Mouse (Mus musculus): ENCODE measurements around the gene Pex26.

Gene Pex26

DNA sequence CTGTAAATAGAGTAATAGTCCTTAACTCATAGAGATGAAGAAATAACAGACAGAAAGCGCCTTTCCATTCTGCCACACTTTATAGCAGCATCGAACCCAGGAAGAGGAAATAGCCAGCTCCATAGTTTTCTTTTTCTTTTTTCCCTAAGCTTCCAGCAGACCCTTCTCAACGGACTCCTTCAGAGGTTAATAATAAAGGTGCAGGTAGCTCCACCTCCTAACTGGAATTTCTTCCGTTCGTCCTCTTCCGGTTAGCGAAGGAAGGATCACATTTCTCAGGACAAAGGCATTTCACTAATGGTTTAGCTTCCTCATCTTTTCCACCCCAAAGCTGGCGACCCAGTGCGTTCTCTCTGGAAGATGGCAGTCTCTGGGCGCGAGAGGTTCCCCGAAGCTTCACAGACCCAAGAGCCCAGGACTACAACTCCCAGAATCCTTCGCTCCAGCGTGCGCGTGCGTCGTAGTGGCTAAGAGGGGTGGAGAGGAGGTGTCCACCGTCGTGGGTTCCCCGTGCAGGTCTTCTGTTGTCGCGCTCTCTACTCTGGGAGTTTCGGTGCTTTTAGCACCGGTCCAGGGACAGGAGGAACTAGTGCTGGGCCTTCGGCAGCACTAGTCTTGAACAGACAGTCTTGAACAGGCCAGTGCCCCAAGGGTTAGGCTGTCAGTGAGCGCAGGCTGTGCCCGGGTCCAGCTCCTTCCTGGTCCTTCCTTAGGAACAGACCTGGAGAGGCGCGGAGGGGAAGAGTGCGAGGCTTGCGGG lies at the start of gene Pex26:
Gene Pex26, plus strand, starts transcription at position 254 of the 760 bp plus-strand sequence.
- DNase-seq (ENCODE audit: low spot score) = peak; percentile 89

DNA sequence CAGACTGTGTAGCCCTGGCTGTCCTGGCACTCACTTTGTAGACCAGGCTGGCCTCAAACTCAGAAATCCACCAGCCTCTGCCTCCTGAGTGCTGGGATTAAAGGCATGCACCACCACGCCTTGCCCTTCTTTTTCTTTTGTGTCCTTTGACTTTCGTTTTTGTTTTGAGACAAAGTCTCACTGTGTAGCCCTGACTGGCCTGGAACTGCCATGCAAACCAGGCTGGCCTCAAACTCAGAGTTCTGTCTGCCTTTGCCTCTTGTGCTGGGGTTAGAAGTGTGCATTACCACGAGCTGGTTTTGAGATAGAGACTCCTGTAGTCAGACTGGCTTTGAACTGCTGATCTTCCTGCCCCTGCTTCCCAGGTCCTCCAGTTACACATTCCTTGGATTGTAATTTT lies 49.2 kb upstream of the Pex26 start:
- no peak for DNase-seq (ENCODE audit: low spot score)

DNA sequence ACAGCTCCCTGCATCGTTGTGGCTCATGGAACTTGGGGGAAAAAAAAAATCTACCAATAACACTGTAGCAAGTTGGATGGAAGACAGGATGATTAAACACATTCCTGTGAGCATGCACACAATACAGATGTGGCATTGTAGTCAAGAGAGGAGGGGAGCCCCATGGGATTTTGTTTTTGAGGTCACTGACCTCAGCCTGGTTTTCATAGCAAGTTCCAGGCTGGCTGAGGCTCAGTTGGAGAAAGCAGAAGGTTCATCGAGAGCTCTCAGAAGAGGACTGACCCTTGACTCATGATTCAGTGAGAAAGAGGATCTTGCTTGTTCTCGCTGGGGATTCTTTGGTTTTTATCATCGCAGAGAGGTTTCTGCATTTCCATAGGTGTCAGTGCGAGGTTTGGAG lies 48.6 kb upstream of the Pex26 start:
- DNase-seq (ENCODE audit: low spot score) = no peak

DNA sequence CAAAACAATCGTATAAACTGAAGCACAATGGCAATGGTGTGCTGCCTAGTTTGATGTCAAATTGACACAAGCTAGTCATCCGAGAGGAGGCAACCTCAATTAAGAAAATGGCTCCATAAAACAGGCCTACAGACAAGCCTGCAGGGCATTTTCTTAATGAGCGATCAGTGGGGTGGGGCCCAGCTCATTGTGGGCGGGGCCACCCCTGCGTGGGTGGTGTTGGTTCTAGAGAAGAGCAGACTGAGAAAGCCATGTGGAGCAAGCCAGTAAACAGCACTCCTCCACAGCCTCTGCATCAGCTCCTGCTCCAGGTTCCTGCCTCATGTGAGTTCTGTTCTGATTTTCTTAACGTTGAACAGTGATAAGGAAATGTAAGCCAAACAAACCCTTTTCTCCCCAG lies 46.2 kb upstream of the Pex26 start:
- no peak for DNase-seq (ENCODE audit: low spot score)

DNA sequence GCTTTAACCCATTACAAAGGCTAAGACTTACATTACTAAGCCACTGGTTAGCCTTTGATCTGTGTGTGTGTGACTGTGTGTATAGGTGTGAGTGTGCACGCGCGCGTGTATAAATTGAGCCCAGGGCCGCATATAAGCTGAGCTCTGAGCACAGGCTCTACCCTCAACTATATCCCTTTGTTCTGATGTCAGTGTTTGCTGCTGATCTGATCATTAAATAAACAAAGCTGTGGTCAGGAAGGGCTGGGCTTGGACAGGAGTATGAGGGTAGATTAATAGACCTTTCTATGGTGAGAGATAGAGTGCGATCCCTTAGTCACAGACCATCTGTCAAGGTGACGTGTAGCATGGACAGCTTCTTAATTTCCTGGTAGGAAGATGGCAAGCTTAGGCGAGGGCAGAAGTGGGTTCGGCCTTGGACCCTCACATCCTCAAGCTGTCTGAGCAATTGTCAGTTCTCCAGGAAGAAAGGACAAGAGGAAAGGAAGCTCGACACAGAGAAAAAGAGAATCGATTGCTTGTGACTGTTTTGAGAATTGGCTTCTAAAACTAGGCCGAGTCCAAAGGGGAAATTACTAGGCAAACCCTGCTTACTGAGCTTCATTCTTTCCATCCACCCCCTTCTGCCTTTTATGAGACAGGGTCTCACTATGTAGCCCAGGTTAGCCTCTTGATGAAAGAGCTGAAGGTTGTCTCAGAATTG lies 45.0 kb upstream of the Pex26 start:
- DNase-seq (ENCODE audit: low spot score) = no peak

DNA sequence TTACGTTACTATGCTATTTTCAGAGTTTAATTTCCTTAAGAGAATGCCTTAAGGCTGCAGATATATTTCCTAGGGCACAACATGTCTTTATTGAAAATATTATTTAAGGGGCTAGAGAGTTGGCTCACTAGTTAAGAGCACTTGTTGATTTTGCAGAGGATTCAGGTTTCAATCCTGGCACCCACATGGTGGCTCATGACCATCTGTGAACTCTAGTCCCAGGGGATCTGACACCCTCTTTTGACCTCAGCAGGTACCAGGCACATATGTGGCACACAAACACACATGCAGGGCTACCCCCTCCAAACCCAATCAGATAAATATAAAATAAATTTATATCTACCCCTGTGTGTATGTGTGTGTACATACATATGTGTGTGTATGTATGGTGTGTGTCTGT lies 44.2 kb upstream of the Pex26 start:
- no peak for DNase-seq (ENCODE audit: low spot score)

DNA sequence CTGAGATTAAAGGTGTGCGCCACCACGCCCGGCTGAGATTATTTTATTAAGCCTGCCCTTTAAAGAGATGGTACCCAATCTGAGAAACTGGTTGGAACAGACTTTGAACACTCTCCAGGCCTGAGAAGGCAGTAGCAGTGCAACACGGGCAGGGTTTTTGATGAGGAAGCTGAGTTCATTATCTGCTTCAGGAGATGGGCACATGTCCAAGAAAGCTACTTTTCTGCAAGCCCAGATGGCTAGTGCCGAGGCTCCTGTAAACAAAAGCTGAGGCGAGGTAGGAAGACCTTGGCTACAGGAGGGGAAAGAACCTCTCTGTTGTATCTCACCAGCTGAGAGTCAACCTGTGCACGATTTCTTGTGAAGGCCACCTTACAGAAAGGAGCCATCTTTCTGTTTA lies 41.2 kb upstream of the Pex26 start:
- DNase-seq (ENCODE audit: low spot score) = no peak

DNA sequence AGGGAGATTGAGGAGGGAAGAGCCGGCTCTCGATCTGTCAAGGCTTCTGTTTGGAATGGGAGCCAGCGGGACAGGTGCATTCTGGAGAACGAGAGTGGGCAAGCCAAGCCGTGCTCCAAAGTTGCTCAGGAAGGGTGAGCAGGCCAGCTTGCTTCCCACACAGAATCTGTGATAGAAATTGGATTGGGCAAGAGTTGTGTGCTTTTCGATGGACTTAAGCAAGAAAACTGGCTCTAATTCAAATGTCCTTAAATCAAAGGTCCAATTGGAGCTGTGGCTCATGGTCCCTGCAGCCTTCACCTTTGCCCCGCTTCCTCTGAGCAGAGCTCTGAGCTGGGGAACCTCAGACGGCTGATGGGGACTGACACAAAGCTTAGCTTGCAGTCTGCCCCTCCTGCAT lies 40.0 kb upstream of the Pex26 start:
- DNase-seq (ENCODE audit: low spot score) = no peak

DNA sequence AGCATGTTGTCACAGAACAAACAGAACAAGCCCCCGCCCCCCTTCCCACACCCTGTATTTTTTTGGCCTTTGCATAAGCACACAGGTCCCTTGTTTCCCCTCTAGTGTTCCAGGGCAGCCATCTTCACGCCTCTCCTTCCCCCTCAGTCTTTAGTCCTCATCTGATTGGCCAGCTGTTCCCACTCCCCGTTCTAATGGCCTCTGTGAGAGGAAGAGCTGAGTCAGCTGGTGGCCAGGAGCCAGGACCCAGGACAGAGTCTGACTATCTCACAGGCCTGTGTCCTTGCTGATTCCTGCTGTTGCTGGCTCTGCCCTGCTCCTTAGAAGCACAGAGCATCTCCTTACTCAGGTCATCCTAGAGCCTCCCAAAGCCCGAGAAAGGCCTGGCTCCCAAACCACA lies 39.4 kb upstream of the Pex26 start:
- peak; percentile 50 for DNase-seq (ENCODE audit: low spot score)

DNA sequence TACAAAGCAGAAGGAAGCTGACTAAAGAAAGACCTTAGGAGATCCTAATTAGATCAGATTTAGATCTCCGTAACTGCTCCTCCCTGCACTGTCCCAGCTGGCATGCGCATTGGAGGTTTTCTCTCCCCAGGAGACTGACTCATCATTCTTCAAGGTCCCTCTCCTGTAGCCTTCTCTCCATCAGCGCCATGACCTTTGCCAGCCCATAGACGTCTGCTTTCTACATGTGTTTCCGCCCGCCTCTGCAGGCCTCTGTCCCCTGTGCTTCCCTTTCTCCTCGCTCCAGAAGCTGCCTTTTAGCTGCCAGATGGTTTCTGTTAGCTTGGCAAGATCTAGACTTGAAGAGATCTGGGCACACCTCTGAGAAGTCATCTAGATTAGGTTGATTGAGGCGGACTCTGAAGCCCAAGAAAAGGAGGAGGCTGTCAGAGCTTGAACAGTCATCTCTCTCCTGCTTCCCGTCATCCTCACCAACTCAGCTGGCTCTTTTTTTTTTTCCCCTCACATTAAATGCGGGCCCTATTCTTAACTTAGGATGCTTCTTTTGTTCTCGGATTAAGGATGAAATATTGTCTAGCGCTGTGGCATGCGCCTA lies 38.4 kb upstream of the Pex26 start:
- no peak for DNase-seq (ENCODE audit: low spot score)

DNA sequence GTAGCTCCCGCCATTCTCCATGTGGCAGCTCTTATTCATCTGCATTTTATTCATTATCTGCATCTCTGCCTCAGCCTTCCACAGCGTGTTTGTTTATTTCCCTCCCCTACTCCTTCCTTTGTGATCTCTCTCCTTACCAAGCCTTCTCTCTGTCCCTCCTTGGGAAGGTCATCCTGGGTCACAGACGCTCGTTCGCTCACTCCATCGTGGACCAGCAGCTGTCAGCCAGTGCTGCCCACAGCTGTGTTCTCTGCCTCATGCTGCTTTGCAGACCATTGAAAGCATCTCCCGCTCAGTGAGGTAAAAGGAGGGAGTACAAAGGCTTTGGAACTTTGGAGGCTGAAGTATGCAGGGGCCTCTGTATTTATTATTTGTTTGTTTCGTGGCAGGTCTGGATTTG lies 37.6 kb upstream of the Pex26 start:
- DNase-seq (ENCODE audit: low spot score) = no peak

DNA sequence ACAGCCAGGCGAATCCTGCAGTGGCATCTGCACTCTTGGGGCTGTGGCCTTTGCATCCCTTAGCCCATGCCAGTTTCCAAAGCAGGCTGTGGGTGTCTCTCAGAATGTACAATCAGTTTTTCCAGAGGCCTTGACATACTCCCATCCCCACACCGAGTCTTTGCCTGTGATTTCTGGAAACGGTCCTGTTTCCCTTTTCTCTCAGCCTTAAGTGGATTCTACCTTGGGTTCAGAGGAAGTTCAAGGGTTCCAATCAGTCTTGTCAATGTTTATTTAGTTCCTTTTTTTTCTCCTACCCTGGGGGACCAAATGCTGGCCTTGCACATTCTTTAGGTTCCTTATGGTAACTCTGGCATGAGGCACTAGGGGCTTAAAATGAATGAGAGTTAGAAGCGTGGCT lies 36.7 kb upstream of the Pex26 start:
- no peak for DNase-seq (ENCODE audit: low spot score)

DNA sequence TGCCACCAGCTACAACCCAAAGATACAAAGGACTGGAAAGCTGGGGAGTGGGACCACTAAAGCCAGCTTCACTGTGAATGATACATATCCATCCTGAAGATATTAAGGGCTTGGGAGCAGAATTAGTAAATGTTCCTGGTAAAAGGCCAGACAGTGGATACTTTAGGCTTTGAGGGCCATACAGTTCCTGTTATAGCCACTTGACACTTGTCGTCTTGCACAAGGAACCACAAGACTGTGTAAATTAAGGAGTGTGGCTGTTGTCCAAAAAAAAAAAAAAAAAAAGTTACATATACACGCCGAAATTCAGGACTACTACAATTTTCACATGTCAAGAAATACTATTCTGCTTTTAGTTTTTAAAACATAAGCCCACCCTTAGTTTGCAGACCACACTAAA lies 35.1 kb upstream of the Pex26 start:
- DNase-seq (ENCODE audit: low spot score) = no peak

DNA sequence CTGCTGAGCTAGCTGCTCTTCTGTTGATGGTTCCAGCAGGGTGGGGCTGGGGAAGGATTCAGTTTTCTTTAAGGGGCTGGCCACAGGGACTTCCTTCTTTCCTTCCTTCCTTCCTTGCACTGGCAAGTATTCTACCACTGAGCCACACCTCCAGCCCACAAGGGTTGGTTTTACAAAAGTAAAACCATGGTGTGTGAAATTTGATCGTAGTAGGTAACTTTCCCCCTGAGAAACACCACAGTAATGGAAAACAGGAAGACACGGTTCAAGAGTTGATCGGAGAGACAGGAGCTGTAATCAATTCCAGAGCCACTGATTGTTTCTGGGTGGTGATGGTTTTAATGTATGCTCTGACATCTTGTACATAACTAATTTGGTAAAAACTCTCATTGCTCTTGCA lies 34.0 kb upstream of the Pex26 start:
- no peak for DNase-seq (ENCODE audit: low spot score)

DNA sequence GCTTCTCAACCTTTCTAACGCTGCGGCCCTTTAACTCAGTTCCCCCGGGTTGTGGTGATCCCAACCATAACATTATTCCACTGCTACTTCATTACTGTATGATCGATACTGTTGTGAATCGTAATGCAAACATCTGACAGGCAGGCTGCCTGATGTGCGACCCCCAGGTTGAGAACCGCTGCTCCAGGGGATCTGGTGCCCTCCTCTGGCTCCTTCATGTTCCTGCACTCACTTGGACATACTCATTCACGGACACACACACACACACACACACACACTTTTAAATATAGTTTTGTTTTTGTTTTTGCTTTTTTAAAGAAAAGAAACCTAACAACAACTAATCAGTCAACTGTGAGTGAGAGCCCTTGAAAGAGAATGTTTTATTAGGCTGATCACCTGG lies 33.3 kb upstream of the Pex26 start:
- no peak for DNase-seq (ENCODE audit: low spot score)

DNA sequence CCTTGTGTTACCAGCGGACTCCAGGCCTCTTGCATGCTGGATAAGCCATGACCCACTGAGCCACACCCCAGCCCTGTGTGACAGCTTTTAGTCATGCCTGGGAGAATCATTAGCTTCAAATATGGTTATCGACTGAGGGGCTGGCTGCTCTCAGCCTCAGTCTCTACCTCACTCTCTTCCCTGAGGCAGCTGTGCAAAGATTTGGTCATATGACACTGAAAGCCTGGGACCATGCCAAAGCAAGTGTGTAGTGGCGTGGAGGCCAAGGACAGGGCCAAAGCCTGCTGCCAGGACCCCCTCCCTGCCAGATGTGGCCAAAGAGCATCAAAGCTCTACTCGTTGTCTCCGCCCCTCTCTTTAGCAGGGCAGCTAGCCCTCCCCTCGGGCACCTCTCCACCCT lies 31.7 kb upstream of the Pex26 start:
- DNase-seq (ENCODE audit: low spot score) = no peak

DNA sequence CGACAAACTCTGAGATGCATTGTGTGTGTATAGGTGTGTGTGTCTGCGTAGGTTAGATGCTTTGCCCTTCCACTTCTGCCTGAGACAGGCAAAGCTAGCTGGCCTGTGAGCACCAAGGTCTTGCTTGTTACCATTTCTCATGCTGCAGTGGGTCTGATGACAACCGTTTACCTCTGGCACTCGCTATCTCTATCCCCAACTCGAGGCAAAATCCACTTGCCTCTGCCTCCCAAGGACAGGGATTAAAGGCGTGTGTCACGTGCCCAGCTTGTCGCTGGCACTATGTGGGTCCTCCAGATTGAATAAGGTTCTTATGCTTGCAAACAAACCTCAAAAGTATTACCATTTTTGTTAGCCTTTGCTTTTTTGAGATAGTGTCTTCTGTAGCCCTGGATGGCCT lies 30.3 kb upstream of the Pex26 start:
- no peak for DNase-seq (ENCODE audit: low spot score)

DNA sequence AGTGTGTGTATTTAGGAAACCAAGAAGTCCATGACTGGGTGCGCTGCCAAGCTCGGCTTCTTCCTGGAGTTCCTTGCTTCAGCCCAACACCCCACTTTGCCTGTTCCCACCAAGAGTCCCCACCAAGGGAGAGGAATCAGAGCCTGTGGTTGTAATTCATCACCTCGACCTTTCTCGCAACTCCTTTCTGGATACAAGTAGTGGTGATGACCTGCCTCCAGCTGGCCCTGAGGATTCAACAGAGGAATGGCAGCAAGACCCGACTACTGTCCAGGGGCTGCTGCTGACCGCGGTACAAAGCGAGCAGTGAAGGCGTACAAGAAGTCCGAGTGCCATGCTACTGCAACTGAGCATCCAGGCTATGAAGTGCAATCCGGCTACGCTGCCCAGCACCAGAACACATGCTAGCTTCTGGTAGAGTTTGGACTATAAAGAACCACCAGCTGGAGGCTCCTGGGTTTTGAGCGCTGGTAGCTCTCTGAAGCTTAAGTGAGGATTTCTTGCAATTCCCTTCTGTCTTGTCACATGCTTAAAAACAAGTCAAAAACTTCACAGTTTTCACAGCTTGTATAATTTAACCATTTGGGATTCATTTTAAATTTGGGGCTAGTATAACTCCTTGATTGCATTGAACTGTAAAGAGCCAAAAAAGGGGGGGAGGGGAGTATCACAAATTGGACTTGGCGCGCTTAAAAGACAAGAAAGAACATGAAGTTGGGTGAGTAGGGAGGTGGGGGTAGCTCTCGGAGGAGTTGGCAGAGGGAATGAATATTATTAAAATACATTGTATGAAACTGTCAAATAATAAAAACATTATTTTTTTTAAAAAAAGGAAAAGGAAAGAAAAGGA lies 28.8 kb upstream of the Pex26 start:
- DNase-seq (ENCODE audit: low spot score) = no peak

DNA sequence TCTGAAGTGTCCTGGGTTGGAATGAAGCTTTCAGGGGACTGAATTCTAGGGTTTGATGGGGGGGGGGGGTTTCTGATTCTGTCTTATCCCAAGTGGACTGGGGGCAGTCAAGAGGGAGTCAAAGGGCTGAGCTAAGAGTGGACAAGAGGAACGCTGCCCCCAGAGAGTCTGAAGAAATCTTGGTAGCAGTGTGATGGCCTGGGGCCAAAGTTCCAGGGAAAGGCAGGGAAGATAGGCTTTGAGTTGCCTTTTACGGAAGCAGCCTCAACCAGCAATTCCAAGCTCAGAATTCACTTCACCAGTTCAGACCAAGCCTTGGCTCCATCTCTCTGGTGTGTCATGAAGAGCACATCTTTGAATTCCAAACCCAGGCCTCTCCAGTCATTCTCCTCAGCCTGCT lies 27.4 kb upstream of the Pex26 start:
- DNase-seq (ENCODE audit: low spot score) = peak; percentile 57

DNA sequence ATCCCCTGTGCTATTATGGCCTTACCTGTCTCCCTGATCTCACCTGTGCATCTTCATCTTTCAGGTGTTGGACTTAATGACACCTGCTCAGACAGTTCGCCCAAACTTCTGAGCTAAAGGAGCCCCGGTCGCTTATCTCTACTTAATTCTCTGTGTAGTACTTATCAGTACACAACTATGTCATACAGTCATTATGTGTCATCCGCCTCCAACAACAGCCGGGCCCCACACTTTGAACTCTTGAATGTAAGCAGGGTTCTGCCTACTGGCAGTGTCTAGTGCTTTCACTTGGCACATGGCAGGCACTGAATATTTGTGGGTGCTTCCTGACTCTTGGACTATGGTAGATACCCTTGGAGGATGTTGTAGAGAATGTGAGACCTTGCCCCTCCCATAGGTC lies 23.9 kb upstream of the Pex26 start:
- DNase-seq (ENCODE audit: low spot score) = no peak

DNA sequence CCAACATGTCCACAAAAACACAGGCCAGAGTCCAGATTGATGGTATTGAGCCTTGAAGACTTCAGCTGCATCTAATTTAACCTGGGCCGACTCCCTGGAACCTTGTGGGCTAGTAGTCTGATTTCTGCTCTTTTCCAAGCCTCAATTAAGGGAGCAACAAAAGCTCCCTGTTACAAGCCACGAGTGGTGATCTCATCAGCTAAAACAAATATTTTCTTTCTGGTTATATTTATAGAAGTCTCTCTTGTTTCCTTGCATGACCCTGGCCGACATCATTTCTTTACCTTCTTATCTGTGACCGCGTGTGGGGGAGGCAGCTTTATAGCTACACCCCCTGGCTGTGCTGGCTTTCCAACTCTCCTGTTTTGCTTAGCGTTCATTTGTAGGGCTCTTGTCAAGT lies 23.3 kb upstream of the Pex26 start:
- DNase-seq (ENCODE audit: low spot score) = no peak

DNA sequence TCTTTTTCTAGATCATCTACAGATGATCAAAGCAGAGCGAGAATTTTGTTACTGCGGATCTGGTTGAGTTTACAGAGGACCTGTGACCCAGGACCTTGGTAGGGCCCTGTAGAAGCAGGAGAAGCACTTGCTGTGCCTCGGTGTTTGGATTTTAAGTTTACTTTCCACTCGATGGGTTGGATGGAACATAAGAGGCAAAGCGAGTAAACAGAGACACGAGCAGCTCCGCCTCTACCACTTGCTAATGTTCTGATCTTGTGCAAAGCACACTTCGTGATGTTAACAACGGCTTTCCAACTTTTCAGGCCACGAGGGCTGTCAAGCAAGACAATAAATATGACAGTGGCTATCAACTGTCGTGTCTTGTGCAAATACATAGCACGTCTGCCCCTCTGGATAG lies 20.9 kb upstream of the Pex26 start:
- no peak for DNase-seq (ENCODE audit: low spot score)

DNA sequence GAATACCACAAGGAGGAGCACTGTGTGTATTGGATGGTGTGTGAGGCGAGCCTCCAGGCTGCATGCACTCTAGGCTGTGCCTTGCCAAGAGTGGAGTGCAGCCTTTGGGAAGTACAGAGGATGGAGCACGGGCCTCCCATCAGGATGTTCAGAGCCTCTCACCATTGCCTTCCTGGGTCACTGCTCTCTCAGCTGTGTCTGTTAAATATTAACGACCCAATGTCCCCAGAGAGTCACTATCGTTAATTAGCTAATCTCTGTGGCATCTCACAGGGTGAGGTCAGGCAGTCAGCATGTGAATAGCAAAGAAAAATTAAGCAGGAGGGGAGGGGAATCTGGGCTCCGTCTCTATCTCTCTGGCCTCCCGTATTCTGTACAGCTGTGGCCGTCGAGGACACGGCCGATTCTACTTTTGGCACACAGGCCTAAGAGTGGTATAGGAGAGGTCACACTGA lies 17.3 kb upstream of the Pex26 start:
- DNase-seq (ENCODE audit: low spot score) = peak; percentile 33
